Mouse (Mus musculus): ENCODE measurements around the gene Opalin. TPM values are rescaled to one million over a fixed set of nuclear protein-coding genes. Genes with fewer than 3 reads are reported as not detected.

Opalin gene
- polyA plus RNA-seq, 1 experiment from 2014 or later = not detected

- 37% methylated on average over 10 of the region's 10 CpGs for WGBS
- Histone ChIP-seq H3K9me3 (no peaks in the 10 kb centered on the region), H3K4me3 (no peak overlapping the region), H3K36me3 (no peaks in the 10 kb centered on the region), H3K27me3 (ENCODE audit: insufficient read depth, poor library complexity, severe bottlenecking) (no peaks in the 10 kb centered on the region), H3K4me1 (replicated peaks) (0 out of 2 replicates have a peak, but pooled peaks cover 5% of the 10 kb centered on the region), H3K27ac (no peak overlapping the region)
- DNase-seq (ENCODE audit: low spot score) = peak; percentile 15
Observed at GRCm38 (mm10) chr19:41053530-41053929, 23.4 kb downstream of the Opalin start.

DNA sequence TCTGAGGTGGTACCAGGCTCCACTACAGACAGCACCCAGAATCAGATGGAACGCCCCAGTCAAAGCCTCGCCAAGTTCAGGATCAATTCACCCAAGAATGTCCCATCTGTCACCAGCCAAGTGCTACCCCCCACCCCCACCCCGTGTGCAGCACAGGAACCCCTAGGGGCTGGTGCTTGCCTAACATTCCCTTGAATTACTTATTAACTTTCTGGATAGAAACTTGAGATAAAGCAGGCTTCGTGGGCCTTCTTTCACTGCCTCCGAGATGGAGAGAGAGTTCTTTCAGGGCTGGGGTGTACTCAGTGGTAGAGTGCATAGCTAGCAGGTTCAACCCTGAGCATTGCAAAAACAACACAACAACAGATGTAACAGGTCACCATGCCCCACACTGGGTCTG lies 24.7 kb downstream of the Opalin start:
- 0 out of 2 replicates have a peak, but pooled peaks cover 5% of the 10 kb centered on the region for H3K4me1 ChIP-seq (replicated peaks)

DNA sequence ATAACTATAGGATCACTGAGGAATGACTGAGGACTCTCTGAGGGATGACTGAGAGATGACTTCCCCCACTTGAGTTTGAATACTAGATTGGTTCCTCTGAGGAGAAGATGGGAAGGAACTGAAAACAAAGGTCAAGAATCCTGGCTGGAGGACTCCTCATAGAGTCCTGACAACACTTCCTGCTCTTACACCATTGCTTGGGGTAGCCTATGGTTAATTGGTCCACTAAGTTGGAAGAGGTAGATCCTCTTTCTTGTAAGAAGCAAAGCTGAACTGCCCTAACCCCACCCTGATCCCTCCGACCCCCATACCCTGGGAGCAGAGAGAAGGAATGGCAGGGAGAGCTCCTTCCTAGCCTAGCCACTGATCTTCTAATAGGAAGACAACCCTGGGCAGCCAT lies 25.2 kb downstream of the Opalin start:
- 91% methylated on average over 1 of the region's 1 CpGs for WGBS
- DNase-seq (ENCODE audit: low spot score) = no peak
- Histone ChIP-seq H3K4me3 (no peak overlapping the region), H3K4me1 (replicated peaks) (0 out of 2 replicates have a peak, but pooled peaks cover 5% of the 10 kb centered on the region), H3K27me3 (ENCODE audit: insufficient read depth, poor library complexity, severe bottlenecking) (no peaks in the 10 kb centered on the region), H3K27ac (no peak overlapping the region), H3K36me3 (no peaks in the 10 kb centered on the region), H3K9me3 (no peaks in the 10 kb centered on the region)

More for the DNA sequence above, 24.7 kb downstream of the Opalin start:
- H3K36me3 ChIP-seq = no peaks in the 10 kb centered on the region
- no peak overlapping the region for H3K4me3 ChIP-seq
- whole genome bisulfite sequencing = 62% methylated on average over 5 of the region's 5 CpGs
- H3K27me3 ChIP-seq (ENCODE audit: insufficient read depth, poor library complexity, severe bottlenecking) = no peaks in the 10 kb centered on the region
- no peak for DNase-seq (ENCODE audit: low spot score)
- H3K27ac ChIP-seq = no peak overlapping the region
- H3K9me3 ChIP-seq = no peaks in the 10 kb centered on the region

DNA sequence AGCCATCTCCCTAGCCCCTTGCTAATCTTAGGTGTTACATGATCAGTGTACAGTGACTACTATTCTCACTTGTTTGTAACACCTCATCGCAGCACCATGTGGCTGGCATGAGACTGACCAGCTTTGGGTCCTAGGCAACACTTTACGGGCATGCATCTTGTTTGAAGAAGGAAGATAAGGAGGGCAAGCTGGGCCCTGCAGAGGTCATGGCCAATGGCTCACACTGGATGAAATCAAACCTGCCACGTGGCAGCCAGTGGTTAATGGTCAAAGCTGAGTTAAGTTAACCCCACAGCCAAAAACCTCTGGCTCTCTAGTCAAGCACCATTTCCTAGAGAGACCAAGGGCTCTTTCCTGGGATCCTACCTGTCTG lies 28.7 kb downstream of the Opalin start:
- Histone ChIP-seq H3K36me3 (no peaks in the 10 kb centered on the region), H3K27me3 (ENCODE audit: insufficient read depth, poor library complexity, severe bottlenecking) (no peaks in the 10 kb centered on the region), H3K4me1 (replicated peaks) (0 out of 2 replicates have a peak, but pooled peaks cover 5% of the 10 kb centered on the region), H3K9me3 (no peaks in the 10 kb centered on the region), H3K4me3 (no peak overlapping the region), H3K27ac (no peak overlapping the region)
- 90% methylated on average over 3 of the region's 3 CpGs for WGBS
- no peak for DNase-seq (ENCODE audit: low spot score)

DNA sequence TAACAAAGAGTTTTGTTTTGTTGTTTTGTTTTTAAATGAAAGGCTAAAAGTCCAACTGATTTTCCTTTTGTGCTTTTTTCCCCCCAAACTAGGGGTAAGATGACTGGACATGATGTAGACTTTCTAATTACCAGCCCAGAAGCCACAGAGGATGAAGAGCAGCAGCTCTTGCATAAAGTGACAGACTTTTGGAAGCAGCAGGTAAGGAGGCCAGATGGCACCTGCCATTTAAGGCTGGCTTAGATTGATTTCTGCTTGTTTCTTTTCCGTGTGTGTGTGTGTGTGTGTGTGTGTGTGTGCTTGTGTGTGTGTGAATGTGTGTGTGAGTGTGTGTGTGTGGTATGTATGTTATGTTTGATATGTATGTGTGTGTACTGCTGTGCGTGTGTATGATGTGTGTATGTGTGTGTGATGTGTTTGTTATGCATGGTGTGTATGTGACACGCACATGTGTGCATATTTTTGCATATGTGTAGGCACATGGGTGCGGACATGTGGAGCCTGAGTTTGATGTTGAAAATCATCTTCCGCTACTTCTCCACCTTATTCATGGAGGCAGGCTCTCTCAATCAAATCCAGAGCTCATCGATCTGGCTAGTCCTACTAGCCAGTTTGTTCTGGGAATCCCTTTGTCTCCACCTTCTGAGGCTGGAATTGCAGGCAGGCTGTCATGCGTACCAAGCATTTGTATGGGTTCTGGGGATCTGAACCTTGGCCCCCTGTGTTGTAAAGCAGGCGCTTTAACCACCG lies 29.3 kb downstream of the Opalin start:
- 0 out of 2 replicates have a peak, but pooled peaks cover 5% of the 10 kb centered on the region for H3K4me1 ChIP-seq (replicated peaks)
- no peak overlapping the region for H3K27ac ChIP-seq
- no peaks in the 10 kb centered on the region for H3K27me3 ChIP-seq (ENCODE audit: insufficient read depth, poor library complexity, severe bottlenecking)
- no peaks in the 10 kb centered on the region for H3K36me3 ChIP-seq
- no peaks in the 10 kb centered on the region for H3K9me3 ChIP-seq
- 85% methylated on average over 9 of the region's 9 CpGs for WGBS
- H3K4me3 ChIP-seq = no peak overlapping the region
- no peak for DNase-seq (ENCODE audit: low spot score)

- no peaks in the 10 kb centered on the region for H3K36me3 ChIP-seq
- no peak overlapping the region for H3K4me3 ChIP-seq
- no peaks in the 10 kb centered on the region for H3K9me3 ChIP-seq
- no peak for DNase-seq (ENCODE audit: low spot score)
- H3K27me3 ChIP-seq (ENCODE audit: insufficient read depth, poor library complexity, severe bottlenecking) = no peaks in the 10 kb centered on the region
- no peak overlapping the region for H3K27ac ChIP-seq
- H3K4me1 ChIP-seq (replicated peaks) = no peaks in the 10 kb centered on the region
- 60% methylated on average over 10 of the region's 10 CpGs for WGBS
Observed at GRCm38 (mm10) chr19:41045091-41045770, 31.7 kb downstream of the Opalin start.

DNA sequence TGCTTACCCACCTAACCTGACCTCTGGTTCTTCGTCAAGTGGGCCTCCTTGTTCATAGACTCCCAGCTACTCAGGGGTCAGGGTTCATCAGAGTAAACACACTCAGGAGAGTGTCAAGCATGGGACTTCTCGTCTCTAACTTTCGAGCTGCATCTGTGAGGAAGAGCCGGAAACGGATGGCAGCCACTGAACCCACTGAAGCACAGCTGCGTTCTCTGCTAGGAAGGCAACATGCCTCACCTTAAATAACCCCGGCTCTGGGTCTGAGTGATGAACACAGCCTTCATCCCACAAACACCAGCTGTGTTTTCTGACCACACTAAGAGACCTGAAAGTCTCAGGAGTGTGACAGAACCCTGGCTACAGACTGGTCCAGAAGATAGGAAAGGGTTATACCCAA lies 37.8 kb downstream of the Opalin start:
- no peaks in the 10 kb centered on the region for H3K9me3 ChIP-seq
- WGBS = 91% methylated on average over 7 of the region's 7 CpGs
- no peak for DNase-seq (ENCODE audit: low spot score)
- no peak overlapping the region for H3K4me3 ChIP-seq
- H3K27me3 ChIP-seq (ENCODE audit: insufficient read depth, poor library complexity, severe bottlenecking) = no peaks in the 10 kb centered on the region
- H3K4me1 ChIP-seq (replicated peaks) = no peaks in the 10 kb centered on the region
- no peak overlapping the region for H3K27ac ChIP-seq
- no peaks in the 10 kb centered on the region for H3K36me3 ChIP-seq

GRCm38 (mm10) chr19:41035809-41036551 lies 40.9 kb downstream of the Opalin start:
- Histone ChIP-seq H3K36me3 (no peaks in the 10 kb centered on the region), H3K9me3 (no peaks in the 10 kb centered on the region), H3K27me3 (ENCODE audit: insufficient read depth, poor library complexity, severe bottlenecking) (no peaks in the 10 kb centered on the region; the same call in 1 of the 2 replicates), H3K4me3 (no peak overlapping the region), H3K27ac (no peak overlapping the region), H3K4me1 (replicated peaks) (0 out of 2 replicates have a peak, but pooled peaks cover 2% of the 10 kb centered on the region)
- WGBS = 79% methylated on average over 4 of the region's 4 CpGs
- DNase-seq (ENCODE audit: low spot score) = no peak

- Histone ChIP-seq H3K36me3 (no peaks in the 10 kb centered on the region), H3K4me3 (no peak overlapping the region), H3K27me3 (ENCODE audit: insufficient read depth, poor library complexity, severe bottlenecking) (no peaks in the 10 kb centered on the region; the same call in 1 of the 2 replicates), H3K27ac (no peak overlapping the region), H3K9me3 (no peaks in the 10 kb centered on the region), H3K4me1 (replicated peaks) (0 out of 2 replicates have a peak, but pooled peaks cover 8% of the 10 kb centered on the region)
- DNase-seq (ENCODE audit: low spot score) = no peak
- 88% methylated on average over 6 of the region's 6 CpGs for WGBS
Observed at GRCm38 (mm10) chr19:41031869-41032268, 45.0 kb downstream of the Opalin start.

DNA sequence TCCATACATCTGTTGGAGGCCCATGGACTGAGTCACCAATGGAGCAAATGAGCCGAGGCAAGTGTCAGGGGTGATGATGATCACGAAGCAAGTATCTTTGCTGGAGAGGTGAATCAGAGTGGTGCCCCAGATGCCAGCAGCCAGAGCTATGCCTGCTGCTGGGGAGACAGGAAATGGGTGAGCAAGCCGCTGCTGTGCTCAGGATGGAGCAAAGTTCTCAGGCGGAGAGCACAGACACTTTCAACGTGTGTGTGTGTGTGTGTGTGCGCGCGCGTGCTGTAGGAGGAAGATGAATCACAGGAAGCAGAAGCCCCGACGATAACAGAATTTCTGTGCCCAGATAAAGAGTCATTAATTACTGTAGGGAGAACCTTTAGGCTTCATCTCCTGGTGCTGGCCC lies 45.9 kb downstream of the Opalin start:
- WGBS = 84% methylated on average over 11 of the region's 11 CpGs
- Histone ChIP-seq H3K27me3 (ENCODE audit: insufficient read depth, poor library complexity, severe bottlenecking) (no peaks in the 10 kb centered on the region; the same call in 1 of the 2 replicates), H3K4me1 (replicated peaks) (0 out of 2 replicates have a peak, but pooled peaks cover 8% of the 10 kb centered on the region), H3K4me3 (no peak overlapping the region), H3K27ac (no peak overlapping the region), H3K36me3 (no peaks in the 10 kb centered on the region), H3K9me3 (no peaks in the 10 kb centered on the region)
- no peak for DNase-seq (ENCODE audit: low spot score)

DNA sequence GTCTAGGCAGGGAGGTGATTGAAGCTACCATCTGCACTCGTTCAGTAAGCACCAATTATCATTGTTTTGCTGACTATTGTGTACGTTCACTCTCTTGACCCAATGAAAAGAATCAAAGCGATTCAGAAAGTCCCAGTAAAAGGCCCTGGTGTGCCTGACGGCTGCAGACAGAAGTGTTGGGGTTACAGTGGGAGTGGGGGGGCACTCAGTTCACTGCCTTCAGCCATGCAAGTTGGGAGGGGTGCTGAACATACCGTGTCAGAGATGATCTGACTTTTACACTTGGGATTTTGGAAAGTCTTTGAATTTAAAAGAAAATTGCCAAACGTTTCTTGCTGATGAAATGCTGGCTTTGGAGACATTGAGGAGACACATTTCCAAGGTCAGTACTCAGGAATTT lies 46.8 kb downstream of the Opalin start:
- no peak for DNase-seq (ENCODE audit: low spot score)

DNA sequence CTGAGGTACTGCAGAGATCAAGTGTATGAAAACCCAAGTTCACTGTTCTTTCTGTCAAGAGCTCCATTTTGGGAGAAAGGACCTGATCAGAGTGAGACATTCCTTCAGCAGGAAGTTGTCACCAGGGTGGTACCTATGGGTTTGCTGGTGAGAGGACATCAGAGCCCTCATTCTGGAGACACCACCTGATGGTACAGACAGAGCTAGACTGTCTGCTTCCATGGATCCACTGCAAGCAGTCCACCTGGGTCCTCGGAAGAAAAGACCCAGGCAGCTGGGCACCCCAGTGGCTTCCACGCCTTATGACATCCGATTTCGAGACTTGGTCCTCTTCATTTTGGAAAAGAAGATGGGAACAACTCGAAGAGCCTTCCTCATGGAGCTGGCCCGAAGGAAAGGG lies 47.7 kb downstream of the Opalin start, which contains the start of gene Dntt:
TSS of gene Dntt (plus strand) at position 57 of the 400 bp plus-strand sequence.
- 92% methylated on average over 6 of the region's 6 CpGs for WGBS
- Histone ChIP-seq H3K27me3 (ENCODE audit: insufficient read depth, poor library complexity, severe bottlenecking) (no peaks in the 10 kb centered on the region; the same call in 1 of the 2 replicates), H3K27ac (no peak within 1 kb of the TSS), H3K9me3 (no peaks in the 10 kb centered on the region), H3K36me3 (no peaks in the 10 kb centered on the region), H3K4me3 (no peak within 1 kb of the TSS), H3K4me1 (replicated peaks) (0 out of 2 replicates have a peak, but pooled peaks cover 8% of the 10 kb centered on the region)
- no peak for DNase-seq (ENCODE audit: low spot score)

More for the DNA sequence above, 46.8 kb downstream of the Opalin start:
- H3K9me3 ChIP-seq = no peaks in the 10 kb centered on the region
- 50% methylated on average over 6 of the region's 6 CpGs for WGBS
- H3K4me3 ChIP-seq = no peak overlapping the region
- no peaks in the 10 kb centered on the region for H3K36me3 ChIP-seq
- no peaks in the 10 kb centered on the region; the same call in 1 of the 2 replicates for H3K27me3 ChIP-seq (ENCODE audit: insufficient read depth, poor library complexity, severe bottlenecking)
- no peak overlapping the region for H3K27ac ChIP-seq
- 0 out of 2 replicates have a peak, but pooled peaks cover 8% of the 10 kb centered on the region for H3K4me1 ChIP-seq (replicated peaks)
